Mouse (Mus musculus) neural tube, embryonic 14.5 days (tissue): ENCODE results near the gene Ifnl2. TPM values are rescaled to one million over a fixed set of nuclear protein-coding genes. Genes with fewer than 3 reads are reported as not detected.

Experiments
- ATAC-seq: fragments of 200-750 bp; cut with Nextera tagmentation; 2 replicates; pipeline ENCODE4 v1.8.0; 2017; ENCODE audit warnings: low read depth, mild to moderate bottlenecking, moderate TSS enrichment, moderate library complexity
- H3K27ac ChIP-seq: fragments of 300-500 bp; sonication (generic); 2 replicates; pipeline ENCODE4 v1.5.1; 2014; ENCODE audit warnings: low read depth, mild to moderate bottlenecking, control low read depth, low read length, moderate library complexity, mixed read lengths
- H3K27me3 ChIP-seq: fragments of 300-500 bp; sonication (generic); 2 replicates; pipeline ENCODE4 v1.6.1; 2014; ENCODE audit warnings: low read length; ENCODE audit not compliant: control insufficient read depth, insufficient read depth
- H3K36me3 ChIP-seq: fragments of 300-500 bp; sonication (generic); 2 replicates; pipeline ENCODE4 v1.6.1; 2014; ENCODE audit warnings: low read length, mixed read lengths; ENCODE audit not compliant: control insufficient read depth, insufficient read depth
- H3K4me1 ChIP-seq: fragments of 300-500 bp; sonication (generic); 2 replicates; pipeline ENCODE4 v1.6.1; 2014; ENCODE audit warnings: low read length; ENCODE audit not compliant: control insufficient read depth, insufficient read depth
- H3K4me2 ChIP-seq: fragments of 300-500 bp; sonication (generic); 2 replicates; pipeline ENCODE4 v1.6.1; 2014; ENCODE audit warnings: mild to moderate bottlenecking, low read depth, low read length, control low read depth
- H3K4me3 ChIP-seq: fragments of 300-500 bp; sonication (generic); 2 replicates; pipeline ENCODE4 v1.5.1; 2014; ENCODE audit warnings: low read depth, low read length, control low read depth, mixed read lengths
- H3K9ac ChIP-seq: fragments of 300-500 bp; sonication (generic); replicated peaks from 2 replicates; pipeline ENCODE4 v1.6.1; 2014; ENCODE audit warnings: low read depth, mild to moderate bottlenecking, control low read depth, low read length, mixed read lengths
- H3K9me3 ChIP-seq: fragments of 300-500 bp; sonication (generic); 2 replicates; pipeline ENCODE4 v1.6.1; 2016; ENCODE audit warnings: low read length; ENCODE audit not compliant: control insufficient read depth
- WGBS: fragments of 180-500 bp; shearing (Covaris S2); extraction: QIAGEN DNeasy Blood & Tissue Kit; methylation state at CpG from one replicate; pipeline ENCODE4 v1.1.7; 2014; 5-methylcytosine and 5-hydroxymethylcytosine counted together
- polyA plus RNA-seq: library from polyadenylated mRNA; unstranded; fragments of >200 nt; fragmentation: Nextera tagmentation; extraction: Ambion mirVana; gene quantifications from 2 replicates; pipeline ENCODE4 v1.2.1, GENCODE M21; 2014

The Ifnl2 gene
- polyA plus RNA-seq, 1 experiment from 2014 or later, result not detected

GRCm38 (mm10) chr7:28478854-28479253 lies 31.4 kb downstream of the Ifnl2 start:
- Histone ChIP-seq H3K4me3 (no peak overlapping the region), H3K27ac (no peak overlapping the region), H3K4me2 (no peak overlapping the region), H3K27me3 (no peaks in the 10 kb centered on the region), H3K36me3 (no peaks in the 10 kb centered on the region), H3K9me3 (no peaks in the 10 kb centered on the region), H3K9ac (no peak overlapping the region), H3K4me1 (no peaks in the 10 kb centered on the region)
- no peak for ATAC-seq
- whole genome bisulfite sequencing, result 5% methylated on average over 8 of the region's 8 CpGs

DNA sequence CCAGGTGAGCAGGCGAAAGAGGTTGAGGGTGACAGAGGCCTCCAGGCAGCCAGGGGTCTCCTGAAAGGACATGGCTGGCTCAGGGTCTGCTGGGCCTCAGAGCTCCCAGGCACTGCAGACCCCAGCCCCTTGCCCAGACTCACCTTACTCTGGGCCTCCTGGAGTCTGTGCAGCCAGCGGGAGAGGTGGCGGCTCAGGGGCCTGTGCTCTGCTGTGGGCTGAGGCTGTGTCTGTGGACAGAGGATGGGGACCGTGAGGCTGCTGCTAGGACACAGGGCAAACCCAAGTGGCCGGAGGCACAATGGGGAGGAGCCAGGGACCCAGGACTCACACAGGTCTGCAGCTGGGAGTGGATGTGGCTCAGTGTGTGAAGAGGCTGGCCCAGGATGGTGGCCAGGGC lies 32.9 kb downstream of the Ifnl2 start:
- Histone ChIP-seq H3K4me1 (no peaks in the 10 kb centered on the region), H3K27me3 (no peaks in the 10 kb centered on the region), H3K4me3 (no peak overlapping the region), H3K27ac (no peak overlapping the region), H3K4me2 (no peak overlapping the region), H3K36me3 (no peaks in the 10 kb centered on the region), H3K9me3 (no peaks in the 10 kb centered on the region), H3K9ac (no peak overlapping the region)
- 83% methylated on average over 5 of the region's 5 CpGs for WGBS
- ATAC-seq, result no peak

- Histone ChIP-seq H3K27me3 (no peaks in the 10 kb centered on the region), H3K4me1 (no peaks in the 10 kb centered on the region), H3K27ac (no peak overlapping the region), H3K9ac (no peak overlapping the region), H3K4me3 (no peak overlapping the region), H3K36me3 (no peaks in the 10 kb centered on the region), H3K9me3 (no peaks in the 10 kb centered on the region), H3K4me2 (no peak overlapping the region)
- 90% methylated on average over 6 of the region's 6 CpGs for WGBS
- no peak for ATAC-seq
Observed at GRCm38 (mm10) chr7:28476191-28476590, 34.1 kb downstream of the Ifnl2 start.

GRCm38 (mm10) chr7:28467213-28467751 lies 43.0 kb downstream of the Ifnl2 start:
- Histone ChIP-seq H3K4me2 (peak overlapping the region; percentile 55), H3K9ac (0 out of 2 replicates have a peak overlapping the region, but pooled peaks have one; percentile 28), H3K4me1 (peaks cover 15% of the 10 kb centered on the region; the same call in 1 of the 2 replicates), H3K27ac (no peak overlapping the region), H3K27me3 (peaks cover 4% of the 10 kb centered on the region; the same call in 1 of the 2 replicates), H3K36me3 (peaks cover 13% of the 10 kb centered on the region), H3K4me3 (peak overlapping the region; percentile 25; the same call in 1 of the 2 replicates), H3K9me3 (no peaks in the 10 kb centered on the region)
- WGBS, result 3% methylated on average over 35 of the region's 63 CpGs
- no peak for ATAC-seq

- Histone ChIP-seq H3K4me1 (peaks cover 15% of the 10 kb centered on the region; the same call in 1 of the 2 replicates), H3K9ac (no peak overlapping the region), H3K27ac (no peak overlapping the region), H3K27me3 (peaks cover 4% of the 10 kb centered on the region; the same call in 1 of the 2 replicates), H3K9me3 (no peaks in the 10 kb centered on the region), H3K36me3 (peaks cover 18% of the 10 kb centered on the region), H3K4me3 (peak overlapping the region; percentile 25; the same call in 1 of the 2 replicates), H3K4me2 (peak overlapping the region; percentile 55)
- WGBS, result 17% methylated on average over 39 of the region's 40 CpGs
- no peak for ATAC-seq
Observed at GRCm38 (mm10) chr7:28466721-28467212, 43.5 kb downstream of the Ifnl2 start.

- H3K4me3 ChIP-seq, result no peak overlapping the region
- H3K27ac ChIP-seq, result peak overlapping the region; percentile 28; the same call in 1 of the 2 replicates
- ATAC-seq, result peak; percentile 54; the same call in 1 of the 2 replicates
- H3K9ac ChIP-seq, result no peak overlapping the region
- H3K36me3 ChIP-seq, result peaks cover 30% of the 10 kb centered on the region
- H3K4me1 ChIP-seq, result peaks cover 15% of the 10 kb centered on the region; the same call in 1 of the 2 replicates
- peak overlapping the region; percentile 3; the same call in 1 of the 2 replicates for H3K4me2 ChIP-seq
- H3K27me3 ChIP-seq, result peaks cover 4% of the 10 kb centered on the region; the same call in 1 of the 2 replicates
- 66% methylated on average over 10 of the region's 10 CpGs for WGBS
- H3K9me3 ChIP-seq, result no peaks in the 10 kb centered on the region
Observed at GRCm38 (mm10) chr7:28464416-28465212, 45.6 kb downstream of the Ifnl2 start.

DNA sequence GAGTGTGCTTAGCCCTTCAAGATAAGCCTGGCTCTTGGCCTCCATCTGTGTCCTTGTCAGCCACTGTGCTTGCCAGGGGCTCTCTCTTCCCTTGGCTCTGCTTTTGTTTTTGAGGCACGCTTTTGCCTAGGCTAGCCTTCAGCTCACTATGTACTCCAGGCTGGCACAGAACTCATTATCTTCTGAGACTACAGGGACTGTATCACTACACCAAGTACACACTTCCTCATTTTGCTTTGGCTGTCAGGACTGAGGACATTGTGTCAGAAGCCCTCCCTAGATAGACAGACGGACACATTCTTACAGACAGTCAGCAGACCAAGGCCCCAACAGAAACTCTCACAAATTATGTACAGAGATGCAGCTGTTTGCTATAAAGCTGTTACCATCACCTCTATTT lies 47.5 kb downstream of the Ifnl2 start:
- 99% methylated on average over 2 of the region's 2 CpGs for WGBS
- Histone ChIP-seq H3K36me3 (peaks cover 48% of the 10 kb centered on the region), H3K27ac (no peak overlapping the region), H3K4me3 (no peak overlapping the region), H3K4me2 (no peak overlapping the region), H3K27me3 (peaks cover 4% of the 10 kb centered on the region; the same call in 1 of the 2 replicates), H3K9ac (no peak overlapping the region), H3K4me1 (peaks cover 15% of the 10 kb centered on the region; the same call in 1 of the 2 replicates), H3K9me3 (no peaks in the 10 kb centered on the region)
- ATAC-seq, result no peak

- Histone ChIP-seq H3K4me1 (0 out of 2 replicates have a peak, but pooled peaks cover 6% of the 10 kb centered on the region), H3K27me3 (no peaks in the 10 kb centered on the region), H3K9ac (no peak overlapping the region), H3K36me3 (peaks cover 49% of the 10 kb centered on the region), H3K9me3 (no peaks in the 10 kb centered on the region), H3K4me3 (no peak overlapping the region), H3K27ac (no peak overlapping the region), H3K4me2 (no peak overlapping the region)
- 89% methylated on average over 5 of the region's 5 CpGs for WGBS
- no peak for ATAC-seq
Observed at GRCm38 (mm10) chr7:28460361-28460760, 49.9 kb downstream of the Ifnl2 start.
